Mouse (Mus musculus) layer of hippocampus, adult 18-20 months (tissue): ENCODE data around the gene Fam83g. TPM values are rescaled to one million over a fixed set of nuclear protein-coding genes. Genes with fewer than 3 reads are reported as not detected.

Experiments used
- DNase-seq, 2 experiments: peaks; one replicate each; pipeline ENCODE4 v3.0.0; 2022; ENCODE audit warnings: low spot score in 2 of 2
- total RNA-seq, 2 experiments: library from RNA; stranded (reverse); gene quantifications; 2 replicates each; pipeline ENCODE4 v1.2.3; 2021

Gene Fam83g
- total RNA-seq, 2 experiments from 2014 or later: 0.07 TPM; not detected in 1

- no peak for DNase-seq
Measured at GRCm38 (mm10) chr11:61713157-61713855, 29.4 kb downstream of the Fam83g start.

- peak; percentile 48 to 90 for DNase-seq
Measured at GRCm38 (mm10) chr11:61714346-61715117, 30.6 kb downstream of the Fam83g start.

- DNase-seq: no peak
Measured at GRCm38 (mm10) chr11:61715130-61715529, 31.2 kb downstream of the Fam83g start.

- DNase-seq: no peak
Measured at GRCm38 (mm10) chr11:61717990-61718389, 34.1 kb downstream of the Fam83g start.

- no peak for DNase-seq
Measured at GRCm38 (mm10) chr11:61719387-61719786, 35.5 kb downstream of the Fam83g start.

- DNase-seq: no peak
Measured at GRCm38 (mm10) chr11:61719826-61720225, 35.9 kb downstream of the Fam83g start.

- no peak for DNase-seq
Measured at GRCm38 (mm10) chr11:61720636-61721035, 36.7 kb downstream of the Fam83g start, which contains the start of gene Slc5a10. Slc5a10 (minus strand) TSS chr11:61720826.

GRCm38 (mm10) chr11:61722077-61722476 lies 38.2 kb downstream of the Fam83g start:
- no peak for DNase-seq

- DNase-seq: no peak
Measured at GRCm38 (mm10) chr11:61728037-61728436, 44.1 kb downstream of the Fam83g start.

- DNase-seq: no peak
Measured at GRCm38 (mm10) chr11:61732672-61733071, 48.8 kb downstream of the Fam83g start.

GRCm38 (mm10) chr11:61737290-61737689 lies 53.4 kb downstream of the Fam83g start:
- DNase-seq: no peak

- no peak for DNase-seq
Measured at GRCm38 (mm10) chr11:61740500-61740899, 56.6 kb downstream of the Fam83g start.

- no peak for DNase-seq
Measured at GRCm38 (mm10) chr11:61743768-61744167, 59.9 kb downstream of the Fam83g start.

GRCm38 (mm10) chr11:61744460-61744859 lies 60.6 kb downstream of the Fam83g start:
- no peak for DNase-seq

- DNase-seq: no peak
Measured at GRCm38 (mm10) chr11:61745781-61746180, 61.9 kb downstream of the Fam83g start.

- DNase-seq: no peak
Measured at GRCm38 (mm10) chr11:61747161-61747560, 63.3 kb downstream of the Fam83g start.

GRCm38 (mm10) chr11:61751612-61752011 lies 67.7 kb downstream of the Fam83g start:
- no peak for DNase-seq

- no peak for DNase-seq
Measured at GRCm38 (mm10) chr11:61757151-61757550, 73.3 kb downstream of the Fam83g start.
